Mouse (Mus musculus) embryonic facial prominence, embryonic 12.5 days (tissue): ENCODE data around the gene Apex2. TPM values are rescaled to one million over a fixed set of nuclear protein-coding genes. Genes with fewer than 3 reads are reported as not detected.
"Not testable (repeated sequence)": the region's sequence is repeated elsewhere in the genome, so short reads cannot be mapped to it uniquely, and the experiment has no call there.

Experiments
- ATAC-seq: fragments of 200-750 bp; cut with Nextera tagmentation; 2 replicates; pipeline ENCODE4 v1.8.0; 2017; ENCODE audit not compliant: insufficient number of reproducible peaks, insufficient read depth, low FRiP score, low TSS enrichment
- H3K27ac ChIP-seq: fragments of 300-500 bp; sonication (generic); 2 replicates; pipeline ENCODE4 v1.5.1; 2016; ENCODE audit warnings: mild to moderate bottlenecking
- H3K27me3 ChIP-seq: fragments of 300-500 bp; sonication (generic); 2 replicates; pipeline ENCODE4 v1.6.1; 2016; ENCODE audit warnings: mild to moderate bottlenecking, moderate library complexity
- H3K36me3 ChIP-seq: fragments of 300-500 bp; sonication (generic); 2 replicates; pipeline ENCODE4 v1.6.1; 2016; ENCODE audit warnings: mild to moderate bottlenecking
- H3K4me1 ChIP-seq: fragments of 300-500 bp; sonication (generic); 2 replicates; pipeline ENCODE4 v1.6.1; 2016
- H3K4me2 ChIP-seq: fragments of 300-500 bp; sonication (generic); replicated peaks from 2 replicates; pipeline ENCODE4 v1.6.1; 2016; ENCODE audit warnings: mild to moderate bottlenecking, moderate library complexity
- H3K4me3 ChIP-seq: fragments of 300-500 bp; sonication (generic); 2 replicates; pipeline ENCODE4 v1.5.1; 2016; ENCODE audit warnings: mild to moderate bottlenecking
- H3K9ac ChIP-seq: fragments of 300-500 bp; sonication (generic); 2 replicates; pipeline ENCODE4 v1.6.1; 2016; ENCODE audit warnings: mild to moderate bottlenecking, moderate library complexity
- H3K9me3 ChIP-seq: fragments of 300-500 bp; sonication (generic); 2 replicates; pipeline ENCODE4 v1.6.1; 2016; ENCODE audit warnings: mild to moderate bottlenecking, moderate library complexity
- WGBS: fragments of 180-500 bp; shearing (Covaris S2); methylation state at CpG from one replicate; pipeline ENCODE4 v1.1.7; 2016; 5-methylcytosine and 5-hydroxymethylcytosine counted together
- polyA plus RNA-seq: library from polyadenylated mRNA; unstranded; fragments of >200 nt; fragmentation: Nextera tagmentation; extraction: Ambion mirVana; gene quantifications from 2 replicates; pipeline ENCODE4 v1.2.1, GENCODE M21; 2016

Gene Apex2
- polyA plus RNA-seq, 1 experiment from 2014 or later = 28.5 TPM

- Histone ChIP-seq H3K27me3 (no peaks in the 10 kb centered on the region), H3K4me2 (no peak overlapping the region), H3K27ac (no peak overlapping the region), H3K36me3 (0 out of 2 replicates have a peak, but pooled peaks cover 2% of the 10 kb centered on the region), H3K9me3 (no peaks in the 10 kb centered on the region), H3K4me1 (no peaks in the 10 kb centered on the region), H3K9ac (no peak overlapping the region), H3K4me3 (no peak overlapping the region)
- no peak for ATAC-seq
- 97% methylated on average over 2 of the region's 2 CpGs for WGBS
Observed at GRCm38 (mm10) chrX:150551986-150552385, 37.7 kb downstream of the Apex2 start.

DNA sequence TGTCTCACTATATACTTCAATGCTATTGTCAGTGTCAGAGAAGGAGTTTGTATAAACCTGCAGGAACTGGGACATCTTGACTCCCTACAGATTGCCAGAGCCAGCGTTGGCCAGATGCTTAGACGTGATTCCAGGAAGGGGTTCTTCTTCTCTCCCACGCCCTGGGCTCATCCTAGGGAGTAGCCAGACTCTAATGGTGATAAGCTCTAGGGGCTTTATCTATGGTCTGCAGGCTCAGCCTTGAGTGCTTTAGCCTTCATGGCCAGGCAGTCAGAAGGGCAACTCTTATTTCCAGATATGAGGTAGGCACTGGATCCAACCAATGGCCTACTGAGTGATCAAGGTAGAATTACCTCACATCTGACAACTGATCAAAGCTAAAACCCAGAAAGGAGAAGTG lies 40.0 kb downstream of the Apex2 start:
- Histone ChIP-seq H3K27ac (no peak overlapping the region), H3K4me2 (no peak overlapping the region), H3K4me3 (no peak overlapping the region), H3K9ac (no peak overlapping the region), H3K27me3 (no peaks in the 10 kb centered on the region), H3K36me3 (0 out of 2 replicates have a peak, but pooled peaks cover 2% of the 10 kb centered on the region), H3K9me3 (no peaks in the 10 kb centered on the region), H3K4me1 (no peaks in the 10 kb centered on the region)
- WGBS = 91% methylated on average over 3 of the region's 3 CpGs
- no peak for ATAC-seq

DNA sequence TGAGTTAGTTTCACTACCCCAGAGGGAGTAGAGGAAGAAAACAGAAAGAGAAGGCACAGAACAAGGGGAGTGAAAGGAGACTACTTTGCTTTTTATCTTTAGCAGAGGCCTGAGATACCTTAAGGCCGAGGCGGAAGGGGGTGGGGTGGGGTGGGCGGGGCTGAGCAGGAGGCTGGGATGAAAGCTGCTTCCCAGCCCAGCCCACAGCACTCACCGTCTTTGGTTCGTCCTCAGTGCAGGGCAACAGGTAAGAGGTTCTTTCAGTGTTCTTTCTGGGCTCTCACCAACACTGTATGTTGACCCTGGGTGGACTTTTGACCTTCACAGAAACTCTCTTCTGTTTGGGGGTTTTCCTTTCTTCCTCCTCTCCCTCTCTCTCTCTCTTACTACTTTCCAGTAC lies 42.4 kb downstream of the Apex2 start, which contains the start of gene Alas2:
Gene Alas2, plus strand, starts transcription at position 137 of the 400 bp plus-strand sequence.
- H3K4me2 ChIP-seq = no peak within 1 kb of the TSS
- no peaks in the 10 kb centered on the region for H3K27me3 ChIP-seq
- no peak within 1 kb of the TSS for H3K4me3 ChIP-seq
- ATAC-seq = no peak
- H3K36me3 ChIP-seq = 0 out of 2 replicates have a peak, but pooled peaks cover 2% of the 10 kb centered on the region
- WGBS = 54% methylated on average over 5 of the region's 5 CpGs
- no peak within 1 kb of the TSS for H3K27ac ChIP-seq
- no peaks in the 10 kb centered on the region for H3K9me3 ChIP-seq
- no peaks in the 10 kb centered on the region for H3K4me1 ChIP-seq
- H3K9ac ChIP-seq = no peak within 1 kb of the TSS

DNA sequence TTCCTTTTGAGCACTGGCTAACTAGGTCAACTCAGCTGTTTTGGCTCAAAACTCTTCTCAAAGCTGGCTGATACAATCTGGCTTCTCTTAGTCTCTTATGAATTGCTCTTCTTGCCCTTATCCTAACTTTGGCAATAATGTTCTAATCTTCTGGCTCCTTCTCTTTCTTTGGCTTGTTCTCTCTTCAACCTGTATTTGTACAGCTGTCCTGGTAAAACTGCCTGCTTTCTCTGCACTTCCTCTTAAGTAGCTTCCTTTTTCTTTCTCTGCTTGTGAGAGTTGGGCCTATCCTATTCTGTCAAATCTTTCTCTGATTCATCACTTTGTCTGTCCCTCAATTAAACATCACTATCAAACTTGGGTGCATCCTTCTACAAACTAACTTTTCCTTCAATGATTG lies 48.0 kb downstream of the Apex2 start:
- Histone ChIP-seq H3K27me3 (no peaks in the 10 kb centered on the region), H3K36me3 (no peaks in the 10 kb centered on the region), H3K9me3 (no peaks in the 10 kb centered on the region), H3K4me2 (no peak overlapping the region), H3K4me1 (no peaks in the 10 kb centered on the region), H3K4me3 (no peak overlapping the region), H3K9ac (no peak overlapping the region), H3K27ac (no peak overlapping the region)
- no peak for ATAC-seq

GRCm38 (mm10) chrX:150540111-150540510 lies 49.6 kb downstream of the Apex2 start:
- WGBS = 87% methylated on average over 2 of the region's 2 CpGs
- Histone ChIP-seq H3K36me3 (no peaks in the 10 kb centered on the region), H3K27me3 (no peaks in the 10 kb centered on the region), H3K4me2 (no peak overlapping the region), H3K27ac (no peak overlapping the region), H3K9ac (no peak overlapping the region), H3K9me3 (no peaks in the 10 kb centered on the region), H3K4me1 (no peaks in the 10 kb centered on the region), H3K4me3 (no peak overlapping the region)
- ATAC-seq = no peak

GRCm38 (mm10) chrX:150516477-150516876 lies 73.2 kb downstream of the Apex2 start:
- Histone ChIP-seq H3K4me3 (no peak overlapping the region), H3K9me3 (no peaks in the 10 kb centered on the region), H3K4me1 (no peaks in the 10 kb centered on the region), H3K27ac (no peak overlapping the region), H3K27me3 (no peaks in the 10 kb centered on the region), H3K9ac (no peak overlapping the region), H3K4me2 (no peak overlapping the region), H3K36me3 (no peaks in the 10 kb centered on the region)
- 92% methylated on average over 1 of the region's 1 CpGs for WGBS
- no peak for ATAC-seq

- Histone ChIP-seq H3K9ac (no peak overlapping the region), H3K9me3 (no peaks in the 10 kb centered on the region), H3K4me3 (no peak overlapping the region), H3K4me2 (no peak overlapping the region), H3K4me1 (no peaks in the 10 kb centered on the region), H3K27me3 (no peaks in the 10 kb centered on the region), H3K27ac (no peak overlapping the region), H3K36me3 (no peaks in the 10 kb centered on the region)
- no peak for ATAC-seq
Observed at GRCm38 (mm10) chrX:150516015-150516414, 73.7 kb downstream of the Apex2 start.

DNA sequence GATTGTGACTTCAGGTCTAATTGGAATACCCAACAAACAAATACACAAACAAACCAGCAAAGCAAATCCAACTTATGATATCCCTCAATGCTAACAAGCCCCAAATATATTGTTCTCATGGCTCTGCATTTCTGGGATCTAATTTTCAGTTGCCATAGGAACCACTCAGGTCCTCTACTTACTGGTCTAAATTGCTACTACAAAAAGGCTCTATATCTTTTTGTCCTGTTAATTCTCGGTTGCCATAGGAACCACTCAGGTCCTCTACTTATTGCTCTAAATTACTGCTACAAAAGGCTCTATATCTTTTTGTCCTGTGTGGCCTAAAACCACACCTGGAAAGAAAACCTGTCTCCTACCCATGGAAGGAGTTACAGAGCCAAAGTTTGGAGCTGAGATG lies 75.5 kb downstream of the Apex2 start:
- 71% methylated on average over 1 of the region's 1 CpGs for WGBS
- H3K36me3 ChIP-seq = no peaks in the 10 kb centered on the region
- H3K4me2 ChIP-seq = no peak overlapping the region
- no peak for ATAC-seq
- H3K4me3 ChIP-seq = no peak overlapping the region
- H3K9me3 ChIP-seq = no peaks in the 10 kb centered on the region
- H3K27ac ChIP-seq = no peak overlapping the region
- no peaks in the 10 kb centered on the region for H3K4me1 ChIP-seq
- no peak overlapping the region for H3K9ac ChIP-seq
- no peaks in the 10 kb centered on the region for H3K27me3 ChIP-seq

DNA sequence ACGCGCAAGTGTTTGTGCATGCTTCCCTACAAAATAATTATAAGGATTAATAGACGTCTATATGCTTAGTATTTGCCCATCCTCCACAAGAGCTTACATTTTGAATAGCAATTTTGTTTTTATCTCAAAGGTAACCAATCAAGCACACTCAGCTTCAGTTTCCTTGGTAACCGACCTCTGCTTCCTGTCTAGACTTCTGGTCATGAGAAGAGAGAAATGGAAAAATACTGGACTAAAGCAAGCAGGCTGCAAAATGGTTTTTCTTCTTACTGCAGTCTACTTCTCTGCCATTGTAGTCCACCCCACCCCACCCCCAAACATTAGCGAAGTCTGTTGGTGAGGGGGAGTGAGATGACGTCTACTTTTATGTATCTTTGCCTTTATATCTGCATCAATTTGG lies 78.4 kb downstream of the Apex2 start:
- no peaks in the 10 kb centered on the region for H3K36me3 ChIP-seq
- no peaks in the 10 kb centered on the region for H3K9me3 ChIP-seq
- H3K4me1 ChIP-seq = no peaks in the 10 kb centered on the region
- H3K4me2 ChIP-seq = no peak overlapping the region
- H3K27ac ChIP-seq = no peak overlapping the region
- no peaks in the 10 kb centered on the region for H3K27me3 ChIP-seq
- ATAC-seq = no peak
- H3K9ac ChIP-seq = no peak overlapping the region
- H3K4me3 ChIP-seq = no peak overlapping the region
- WGBS = 78% methylated on average over 6 of the region's 6 CpGs

DNA sequence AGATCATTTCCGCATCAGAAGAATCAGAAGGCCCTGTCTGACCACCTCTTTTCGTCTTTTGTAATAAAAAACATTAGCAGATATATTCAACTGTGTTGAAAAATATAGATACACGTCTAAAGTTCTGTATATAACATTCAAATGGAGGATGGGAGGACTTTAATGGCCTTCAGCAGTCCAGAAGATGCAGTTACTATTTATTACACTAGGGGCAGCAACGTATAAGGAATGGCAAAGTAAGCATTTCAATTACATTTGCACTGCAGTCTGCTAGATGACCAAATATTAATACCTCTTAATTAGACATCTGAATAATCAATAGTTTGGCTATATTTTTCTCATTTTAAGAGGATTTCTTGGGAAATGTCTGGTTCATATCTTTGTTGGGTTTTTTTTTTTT lies 79.0 kb downstream of the Apex2 start:
- Histone ChIP-seq H3K9me3 (no peaks in the 10 kb centered on the region), H3K4me2 (no peak overlapping the region), H3K4me1 (no peaks in the 10 kb centered on the region), H3K4me3 (no peak overlapping the region), H3K27ac (no peak overlapping the region), H3K36me3 (no peaks in the 10 kb centered on the region), H3K27me3 (no peaks in the 10 kb centered on the region), H3K9ac (no peak overlapping the region)
- no peak for ATAC-seq
- WGBS = 48% methylated on average over 4 of the region's 4 CpGs

- ATAC-seq = no peak
- no peak overlapping the region for H3K27ac ChIP-seq
- 83% methylated on average over 6 of the region's 6 CpGs for WGBS
- H3K4me2 ChIP-seq = no peak overlapping the region
- no peaks in the 10 kb centered on the region for H3K36me3 ChIP-seq
- no peak overlapping the region for H3K4me3 ChIP-seq
- no peaks in the 10 kb centered on the region for H3K9me3 ChIP-seq
- no peaks in the 10 kb centered on the region for H3K4me1 ChIP-seq
- H3K27me3 ChIP-seq = no peaks in the 10 kb centered on the region
- H3K9ac ChIP-seq = no peak overlapping the region
Observed at GRCm38 (mm10) chrX:150508696-150509095, 81.0 kb downstream of the Apex2 start.

DNA sequence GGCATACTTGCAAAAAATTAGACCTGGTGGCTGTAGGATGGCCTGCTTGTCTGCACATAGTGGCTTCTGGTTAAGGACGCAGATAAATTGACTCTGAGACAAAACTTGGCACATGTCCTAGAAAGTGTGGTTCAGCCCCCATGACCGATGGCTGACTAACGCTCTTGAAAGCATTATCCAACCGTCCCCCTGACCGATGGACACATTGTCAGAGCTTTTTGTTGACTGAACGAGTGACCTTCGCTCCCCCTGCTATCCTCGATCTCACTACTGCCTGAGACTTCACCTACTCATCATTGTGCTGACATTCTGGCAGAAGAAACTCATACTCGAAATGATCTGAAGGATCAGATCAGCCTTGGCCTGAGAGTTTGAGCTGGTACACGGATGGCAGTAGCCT lies 101.9 kb downstream of the Apex2 start:
- H3K4me2 ChIP-seq, H3K9me3 ChIP-seq, H3K9ac ChIP-seq, H3K27ac ChIP-seq, ATAC-seq, H3K27me3 ChIP-seq, H3K4me3 ChIP-seq, H3K36me3 ChIP-seq, H3K4me1 ChIP-seq: not testable (repeated sequence)
- 66% methylated on average over 4 of the region's 10 CpGs for WGBS
